Mouse (Mus musculus) hindbrain, embryonic 11.5 days (tissue): ENCODE measurements around the gene Pcsk7. TPM values are rescaled to one million over a fixed set of nuclear protein-coding genes. Genes with fewer than 3 reads are reported as not detected.

Experiments used
- ATAC-seq: fragments of 200-750 bp; cut with Nextera tagmentation; 2 replicates; pipeline ENCODE4 v1.8.0; 2017; ENCODE audit warnings: mild to moderate bottlenecking, moderate TSS enrichment, moderate library complexity; ENCODE audit not compliant: low FRiP score
- DNase-seq: peaks from one replicate; pipeline ENCODE4 v3.0.0-alpha.2; 2015; ENCODE audit warnings: low spot score
- H3K27ac ChIP-seq: fragments of 300-500 bp; sonication (generic); 2 replicates; pipeline ENCODE4 v1.5.1; 2014; ENCODE audit warnings: mild to moderate bottlenecking, low read depth, low read length
- H3K27me3 ChIP-seq: fragments of 300-500 bp; sonication (generic); 2 replicates; pipeline ENCODE4 v1.6.1; 2014; ENCODE audit warnings: mild to moderate bottlenecking, low read length, moderate library complexity, mixed read lengths; ENCODE audit not compliant: control insufficient read depth, insufficient read depth
- H3K36me3 ChIP-seq: fragments of 300-500 bp; sonication (generic); 2 replicates; pipeline ENCODE4 v1.6.1; 2014; ENCODE audit warnings: mild to moderate bottlenecking, low read length, moderate library complexity, mixed read lengths; ENCODE audit not compliant: control insufficient read depth, insufficient read depth
- H3K4me1 ChIP-seq: fragments of 300-500 bp; sonication (generic); replicated peaks from 2 replicates; pipeline ENCODE4 v1.6.1; 2014; ENCODE audit warnings: low read length, mixed read lengths; ENCODE audit not compliant: control insufficient read depth, insufficient read depth
- H3K4me2 ChIP-seq: fragments of 300-500 bp; sonication (generic); replicated peaks from 2 replicates; pipeline ENCODE4 v1.6.1; 2014; ENCODE audit warnings: mild to moderate bottlenecking, low read depth, low read length
- H3K4me3 ChIP-seq: fragments of 300-500 bp; sonication (generic); 2 replicates; pipeline ENCODE4 v1.5.1; 2014; ENCODE audit warnings: low read depth, low read length
- H3K9ac ChIP-seq: fragments of 300-500 bp; sonication (generic); 2 replicates; pipeline ENCODE4 v1.6.1; 2014; ENCODE audit warnings: low read depth, low read length
- H3K9me3 ChIP-seq: fragments of 300-500 bp; sonication (generic); 2 replicates; pipeline ENCODE4 v1.6.1; 2016; ENCODE audit warnings: low read length; ENCODE audit not compliant: control insufficient read depth
- WGBS: fragments of 180-500 bp; shearing (Covaris S2); extraction: QIAGEN DNeasy Blood & Tissue Kit; methylation state at CpG from one replicate; pipeline ENCODE4 v1.1.7; 2014; 5-methylcytosine and 5-hydroxymethylcytosine counted together
- polyA plus RNA-seq: library from polyadenylated mRNA; unstranded; fragments of >200 nt; fragmentation: Nextera tagmentation; extraction: Ambion mirVana; gene quantifications from 2 replicates; pipeline ENCODE4 v1.2.1, GENCODE M21; 2014

Pcsk7 gene
- polyA plus RNA-seq, 1 experiment from 2014 or later, result 13.3 TPM

DNA sequence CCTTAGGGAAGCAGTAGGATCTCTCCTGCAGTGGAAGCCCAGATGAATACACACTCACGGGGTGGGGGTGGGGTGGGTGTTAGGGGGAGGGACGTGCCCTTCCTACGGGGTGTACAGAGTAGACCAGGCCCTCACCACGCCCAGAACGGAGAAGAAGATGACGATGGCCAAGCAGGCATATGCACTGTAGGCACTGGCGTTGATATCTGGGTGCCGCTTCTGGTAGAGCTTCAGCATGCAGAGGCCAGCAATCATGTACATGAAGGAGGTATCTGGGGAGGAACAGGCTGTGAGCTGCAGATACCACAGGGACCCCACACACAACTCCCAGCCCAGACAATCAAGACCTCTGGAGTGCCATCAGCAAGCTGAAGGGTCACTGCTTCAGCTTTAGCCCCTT lies 36.6 kb downstream of the Pcsk7 start:
- H3K36me3 ChIP-seq, result 0 out of 2 replicates have a peak, but pooled peaks cover 2% of the 10 kb centered on the region
- H3K4me1 ChIP-seq, result no peaks in the 10 kb centered on the region
- H3K9me3 ChIP-seq, result no peaks in the 10 kb centered on the region
- H3K4me2 ChIP-seq, result no peak overlapping the region
- no peak for DNase-seq
- H3K27ac ChIP-seq, result no peak overlapping the region
- H3K9ac ChIP-seq, result no peak overlapping the region
- WGBS, result 98% methylated on average over 7 of the region's 8 CpGs
- H3K27me3 ChIP-seq, result no peaks in the 10 kb centered on the region
- H3K4me3 ChIP-seq, result no peak overlapping the region
- no peak for ATAC-seq

DNA sequence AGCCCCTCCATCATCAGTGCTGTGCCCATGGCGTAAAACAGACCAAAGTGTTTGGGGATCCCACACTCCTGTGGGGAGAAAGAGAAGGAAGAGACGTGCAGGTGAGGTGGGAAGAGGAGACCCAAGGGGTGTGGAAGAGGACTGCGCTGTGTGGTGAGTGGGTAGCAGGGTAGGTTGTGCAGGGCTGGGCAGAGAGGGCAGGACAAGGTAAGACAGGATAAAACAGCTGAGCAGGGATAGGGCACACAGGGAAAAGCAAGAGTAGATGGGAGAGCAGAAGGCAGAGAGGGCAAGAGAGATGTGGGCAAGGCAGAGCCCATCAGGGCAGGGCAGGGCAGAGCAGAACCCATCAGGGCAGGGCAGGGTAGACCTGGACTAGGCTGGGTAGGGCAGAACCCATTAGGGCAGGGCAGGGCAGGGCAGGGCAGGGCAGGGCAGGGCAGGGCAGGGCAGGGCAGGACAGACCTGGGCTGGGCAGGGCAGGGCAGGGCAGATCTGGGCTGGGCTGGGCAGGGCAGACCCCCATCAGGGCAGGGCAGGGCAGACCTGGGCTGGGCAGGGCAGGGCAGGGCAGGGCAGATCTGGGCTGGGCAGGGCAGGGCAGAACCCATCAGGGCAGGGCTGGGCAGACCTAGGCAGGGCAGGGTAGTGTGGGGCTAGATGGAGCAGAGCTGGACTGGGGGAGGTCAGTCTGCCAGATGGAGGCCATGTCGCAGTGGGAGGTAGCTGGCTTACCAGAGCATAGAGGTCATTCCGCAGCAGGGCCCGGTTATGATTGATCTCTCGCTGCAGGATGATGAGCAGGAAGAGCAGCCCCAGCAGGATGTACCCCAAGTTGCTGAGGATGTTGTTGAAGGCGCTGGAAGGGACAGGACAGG lies 37.6 kb downstream of the Pcsk7 start:
- no peak for DNase-seq
- H3K9me3 ChIP-seq, result no peaks in the 10 kb centered on the region
- no peak overlapping the region for H3K27ac ChIP-seq
- no peaks in the 10 kb centered on the region for H3K4me1 ChIP-seq
- H3K9ac ChIP-seq, result no peak overlapping the region
- H3K4me3 ChIP-seq, result no peak overlapping the region
- 88% methylated on average over 8 of the region's 8 CpGs for WGBS
- H3K36me3 ChIP-seq, result 0 out of 2 replicates have a peak, but pooled peaks cover 2% of the 10 kb centered on the region
- no peak; the same call in 1 of the 2 replicates for ATAC-seq
- no peak overlapping the region for H3K4me2 ChIP-seq
- H3K27me3 ChIP-seq, result no peaks in the 10 kb centered on the region

DNA sequence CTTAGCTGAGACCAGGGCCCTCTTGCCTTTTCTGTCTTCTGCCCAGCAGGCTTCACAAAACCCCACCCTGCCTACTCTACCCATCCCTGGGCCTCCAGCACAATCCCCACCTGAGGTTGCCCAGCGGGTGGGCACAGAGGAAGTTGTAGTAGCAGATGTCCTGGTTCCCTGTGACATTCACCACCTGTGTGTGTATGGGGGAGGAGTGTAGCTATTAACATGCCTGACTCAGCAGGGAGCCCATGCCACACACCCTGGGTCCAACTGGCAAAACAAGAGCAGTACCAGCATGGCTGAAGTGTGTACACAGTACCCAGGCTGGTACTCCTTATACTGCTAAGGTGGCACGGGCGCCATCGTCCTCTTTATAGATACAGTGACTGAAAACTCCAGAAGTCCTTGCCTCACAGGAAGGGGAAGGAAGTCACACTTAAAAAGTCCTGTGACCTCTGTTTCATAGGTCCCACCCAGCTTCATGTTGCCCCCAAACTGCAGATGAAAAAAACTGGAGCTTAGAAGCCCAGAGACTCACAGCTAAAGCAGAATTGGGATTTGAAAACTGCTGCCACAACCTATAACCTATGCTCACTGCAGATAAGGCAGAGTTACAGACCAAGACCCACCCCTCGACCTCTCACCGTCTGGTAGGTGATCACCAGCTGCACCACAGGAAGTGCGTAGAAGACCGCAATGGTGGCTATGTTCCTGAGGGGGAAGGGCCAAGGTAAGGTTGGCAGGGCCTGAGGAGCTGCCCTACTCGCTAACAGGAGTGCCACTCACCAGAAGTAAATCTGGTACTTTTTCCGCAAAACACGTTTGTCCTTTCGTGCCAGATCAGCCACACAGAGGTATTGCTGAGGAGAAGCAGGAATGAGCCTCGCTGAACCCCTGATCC lies 38.5 kb downstream of the Pcsk7 start:
- Histone ChIP-seq H3K4me3 (no peak overlapping the region), H3K36me3 (0 out of 2 replicates have a peak, but pooled peaks cover 2% of the 10 kb centered on the region), H3K4me1 (no peaks in the 10 kb centered on the region), H3K9ac (no peak overlapping the region), H3K27ac (no peak overlapping the region), H3K9me3 (no peaks in the 10 kb centered on the region), H3K27me3 (no peaks in the 10 kb centered on the region), H3K4me2 (no peak overlapping the region)
- ATAC-seq (no peak), DNase-seq (no peak)
- WGBS, result 88% methylated on average over 13 of the region's 13 CpGs

DNA sequence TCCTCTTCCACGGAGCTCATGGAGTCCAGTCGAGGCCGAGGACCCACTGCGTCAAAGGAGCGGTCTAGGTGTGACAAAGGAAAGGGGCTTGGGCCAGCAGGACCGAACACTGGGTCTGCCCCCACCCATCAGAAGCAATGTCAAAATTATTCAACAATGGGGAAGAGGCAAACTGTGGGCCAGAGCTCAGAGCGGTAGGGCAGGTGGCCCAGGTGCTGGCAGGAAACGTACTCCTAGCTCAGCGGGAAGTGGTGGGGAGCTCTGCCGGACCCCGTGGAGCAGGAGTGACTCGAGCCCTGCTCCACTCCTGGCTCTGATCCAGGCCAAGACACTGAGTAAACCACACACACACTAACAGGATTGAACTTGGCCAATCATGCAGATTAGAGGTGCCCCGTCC lies 39.4 kb downstream of the Pcsk7 start:
- WGBS, result 92% methylated on average over 13 of the region's 13 CpGs
- H3K4me3 ChIP-seq, result no peak overlapping the region
- no peaks in the 10 kb centered on the region for H3K4me1 ChIP-seq
- no peaks in the 10 kb centered on the region for H3K27me3 ChIP-seq
- ATAC-seq, result no peak
- H3K9ac ChIP-seq, result no peak overlapping the region
- H3K27ac ChIP-seq, result no peak overlapping the region
- DNase-seq, result no peak
- H3K9me3 ChIP-seq, result no peaks in the 10 kb centered on the region
- no peak overlapping the region for H3K4me2 ChIP-seq
- H3K36me3 ChIP-seq, result 0 out of 2 replicates have a peak, but pooled peaks cover 2% of the 10 kb centered on the region

DNA sequence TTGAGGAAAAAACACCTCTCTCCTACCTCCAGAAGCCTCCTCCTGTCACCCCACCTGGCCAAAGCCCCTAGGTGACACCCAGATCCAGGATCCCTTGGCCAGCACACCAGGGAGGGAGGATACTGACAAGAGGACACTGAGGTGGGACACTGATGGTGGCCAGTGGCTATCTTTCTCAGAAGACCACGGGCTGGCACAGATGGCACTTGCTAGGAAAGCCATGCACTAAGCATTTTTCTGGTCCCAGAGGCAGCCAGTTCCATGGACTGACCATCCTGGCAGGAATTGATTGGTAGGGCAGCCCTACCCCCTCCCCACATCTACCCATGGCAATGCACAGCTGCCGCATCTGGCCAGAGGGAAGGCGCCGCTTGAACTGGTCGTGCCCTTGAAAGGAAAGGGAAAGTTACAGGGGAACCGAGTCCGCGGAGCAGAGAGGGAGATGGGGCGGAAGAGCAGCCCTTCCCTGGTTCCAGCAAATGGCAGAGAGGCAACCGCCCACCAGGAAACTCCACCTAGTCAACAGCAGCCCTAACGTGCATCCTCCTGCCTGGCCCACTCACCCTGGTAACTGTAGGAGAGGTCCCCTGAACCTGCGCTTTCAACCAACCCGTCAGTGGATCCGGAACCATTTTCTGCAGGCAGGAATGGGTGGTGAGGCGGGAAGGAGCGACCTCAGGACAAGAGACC lies 40.0 kb downstream of the Pcsk7 start:
- Histone ChIP-seq H3K4me2 (no peak overlapping the region), H3K9me3 (no peaks in the 10 kb centered on the region), H3K4me1 (no peaks in the 10 kb centered on the region), H3K27ac (no peak overlapping the region), H3K9ac (no peak overlapping the region), H3K4me3 (no peak overlapping the region), H3K36me3 (0 out of 2 replicates have a peak, but pooled peaks cover 2% of the 10 kb centered on the region), H3K27me3 (no peaks in the 10 kb centered on the region)
- 86% methylated on average over 16 of the region's 16 CpGs for WGBS
- ATAC-seq (no peak), DNase-seq (no peak)

DNA sequence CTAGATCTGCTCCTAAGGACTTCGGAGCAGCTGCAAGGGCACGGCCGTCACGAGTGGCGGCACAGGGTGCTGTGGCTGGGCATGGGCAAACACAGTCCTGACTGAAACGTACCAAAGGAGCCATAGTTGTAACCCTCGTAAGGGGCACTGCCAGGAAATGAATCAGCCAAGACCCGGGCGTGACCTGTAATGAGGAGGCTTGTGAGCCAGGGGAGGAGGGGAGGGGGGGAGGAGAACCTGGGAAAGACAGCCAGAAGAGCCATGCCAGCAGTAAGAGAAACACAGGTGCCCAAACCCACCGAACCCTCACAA lies 40.5 kb downstream of the Pcsk7 start:
- no peak for ATAC-seq
- no peaks in the 10 kb centered on the region for H3K27me3 ChIP-seq
- H3K9ac ChIP-seq, result no peak overlapping the region
- no peak for DNase-seq
- no peak overlapping the region for H3K4me2 ChIP-seq
- 92% methylated on average over 10 of the region's 10 CpGs for WGBS
- 0 out of 2 replicates have a peak, but pooled peaks cover 2% of the 10 kb centered on the region for H3K36me3 ChIP-seq
- no peak overlapping the region for H3K4me3 ChIP-seq
- H3K9me3 ChIP-seq, result no peaks in the 10 kb centered on the region
- H3K4me1 ChIP-seq, result no peaks in the 10 kb centered on the region
- H3K27ac ChIP-seq, result no peak overlapping the region

DNA sequence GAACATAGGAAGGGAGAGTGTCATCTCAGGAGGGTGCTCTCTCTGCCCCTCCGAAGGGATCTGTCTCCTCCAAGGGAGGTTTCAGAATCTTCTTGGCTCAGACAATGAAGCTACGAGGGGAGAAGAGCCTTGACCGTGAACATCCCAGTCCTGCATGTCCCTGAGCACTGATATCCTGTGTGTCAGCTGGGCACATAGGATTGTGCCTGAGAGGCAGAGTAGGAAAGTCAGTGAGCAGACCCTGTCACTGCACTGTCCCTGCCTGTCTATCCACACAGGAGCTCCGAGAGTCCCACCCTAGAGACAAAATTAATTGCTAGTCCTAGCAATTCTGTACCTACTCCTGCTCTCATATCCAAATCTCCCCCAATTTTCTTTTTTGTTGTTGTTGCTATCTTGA lies 45.8 kb downstream of the Pcsk7 start:
- no peak for ATAC-seq
- Histone ChIP-seq H3K9me3 (no peaks in the 10 kb centered on the region), H3K4me2 (no peak overlapping the region), H3K9ac (no peak overlapping the region), H3K36me3 (no peaks in the 10 kb centered on the region), H3K27ac (no peak overlapping the region), H3K4me1 (no peaks in the 10 kb centered on the region), H3K4me3 (no peak overlapping the region), H3K27me3 (no peaks in the 10 kb centered on the region)
- 94% methylated on average over 4 of the region's 4 CpGs for WGBS
- DNase-seq, result no peak

DNA sequence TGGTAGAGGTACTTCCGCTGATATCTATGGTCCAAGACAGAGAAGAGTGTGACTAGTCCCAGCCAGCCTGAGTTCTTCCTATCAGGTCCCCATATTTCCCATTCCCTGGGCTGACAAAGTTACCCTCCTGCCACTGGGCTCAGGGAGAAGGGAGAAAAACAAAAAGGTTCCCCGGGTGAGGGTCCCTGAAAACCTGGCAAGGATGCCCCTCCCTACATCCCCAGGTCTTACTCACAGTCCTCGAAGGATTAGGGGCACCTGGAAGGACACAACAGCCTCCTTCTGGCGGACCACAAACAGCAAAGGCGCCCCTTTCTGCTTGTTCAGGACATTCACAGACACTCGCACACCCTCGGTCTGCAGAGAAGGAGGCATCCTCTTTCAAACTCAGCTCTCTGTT lies 46.6 kb downstream of the Pcsk7 start:
- H3K4me3 ChIP-seq, result no peak overlapping the region
- DNase-seq (no peak), ATAC-seq (no peak)
- no peak overlapping the region for H3K4me2 ChIP-seq
- H3K36me3 ChIP-seq, result no peaks in the 10 kb centered on the region
- H3K27me3 ChIP-seq, result no peaks in the 10 kb centered on the region
- H3K4me1 ChIP-seq, result no peaks in the 10 kb centered on the region
- H3K9ac ChIP-seq, result no peak overlapping the region
- no peak overlapping the region for H3K27ac ChIP-seq
- 86% methylated on average over 7 of the region's 7 CpGs for WGBS
- H3K9me3 ChIP-seq, result no peaks in the 10 kb centered on the region
